Mouse (Mus musculus): Measurements from ENCODE around the gene Medag. TPM values are rescaled to one million over a fixed set of nuclear protein-coding genes. Genes with fewer than 3 reads are reported as not detected.

Gene Medag
- polyA plus RNA-seq, 1 experiment from 2014 or later = 1.8 TPM

GRCm38 (mm10) chr5:149392420-149392988 is 19.0 kb upstream of the Medag start:
- Histone ChIP-seq H3K9me3 (ENCODE audit: control insufficient read depth, low read length) (no peaks in the 10 kb centered on the region), H3K9ac (ENCODE audit: low read depth, low read length) (no peak overlapping the region), H3K27me3 (replicated peaks; ENCODE audit: control insufficient read depth, insufficient read depth, low read length) (no peaks in the 10 kb centered on the region), H3K36me3 (ENCODE audit: control insufficient read depth, insufficient read depth, low read length) (no peaks in the 10 kb centered on the region), H3K4me2 (ENCODE audit: low read depth, low read length) (no peak overlapping the region), H3K4me3 (ENCODE audit: low read length) (no peak overlapping the region), H3K4me1 (ENCODE audit: control insufficient read depth, insufficient read depth, low read length) (0 out of 2 replicates have a peak, but pooled peaks cover 3% of the 10 kb centered on the region), H3K27ac (ENCODE audit: low read length) (no peak overlapping the region)
- WGBS = 42% methylated on average over 6 of the region's 6 CpGs
- ATAC-seq = no peak

- 92% methylated on average over 7 of the region's 7 CpGs for WGBS
Observed at GRCm38 (mm10) chr5:149401446-149401975, 10.0 kb upstream of the Medag start.

GRCm38 (mm10) chr5:149402029-149402428 is 9.5 kb upstream of the Medag start:
- Histone ChIP-seq H3K36me3 (ENCODE audit: control insufficient read depth, insufficient read depth, low read length) (no peaks in the 10 kb centered on the region), H3K4me3 (ENCODE audit: low read length) (no peak overlapping the region), H3K4me1 (ENCODE audit: control insufficient read depth, insufficient read depth, low read length) (no peaks in the 10 kb centered on the region), H3K27me3 (replicated peaks; ENCODE audit: control insufficient read depth, insufficient read depth, low read length) (no peaks in the 10 kb centered on the region), H3K9me3 (ENCODE audit: control insufficient read depth, low read length) (no peaks in the 10 kb centered on the region), H3K9ac (ENCODE audit: low read depth, low read length) (no peak overlapping the region), H3K27ac (ENCODE audit: low read length) (no peak overlapping the region), H3K4me2 (ENCODE audit: low read depth, low read length) (no peak overlapping the region)
- no peak for ATAC-seq
- WGBS = 66% methylated on average over 10 of the region's 10 CpGs

More at GRCm38 (mm10) chr5:149401446-149401975, 10.0 kb upstream of the Medag start:
- H3K9ac ChIP-seq (ENCODE audit: low read depth, low read length) = no peak overlapping the region
- ATAC-seq = no peak
- H3K27me3 ChIP-seq (replicated peaks; ENCODE audit: control insufficient read depth, insufficient read depth, low read length) = no peaks in the 10 kb centered on the region
- no peak overlapping the region for H3K27ac ChIP-seq (ENCODE audit: low read length)
- H3K36me3 ChIP-seq (ENCODE audit: control insufficient read depth, insufficient read depth, low read length) = no peaks in the 10 kb centered on the region
- no peaks in the 10 kb centered on the region for H3K9me3 ChIP-seq (ENCODE audit: control insufficient read depth, low read length)
- H3K4me1 ChIP-seq (ENCODE audit: control insufficient read depth, insufficient read depth, low read length) = no peaks in the 10 kb centered on the region
- H3K4me2 ChIP-seq (ENCODE audit: low read depth, low read length) = no peak overlapping the region
- H3K4me3 ChIP-seq (ENCODE audit: low read length) = no peak overlapping the region

- no peak for ATAC-seq
- no peaks in the 10 kb centered on the region for H3K9me3 ChIP-seq (ENCODE audit: control insufficient read depth, low read length)
- no peaks in the 10 kb centered on the region for H3K4me1 ChIP-seq (ENCODE audit: control insufficient read depth, insufficient read depth, low read length)
- no peak overlapping the region for H3K4me3 ChIP-seq (ENCODE audit: low read length)
- H3K9ac ChIP-seq (ENCODE audit: low read depth, low read length) = no peak overlapping the region
- H3K27ac ChIP-seq (ENCODE audit: low read length) = no peak overlapping the region
- no peak overlapping the region for H3K4me2 ChIP-seq (ENCODE audit: low read depth, low read length)
- WGBS = 58% methylated on average over 5 of the region's 5 CpGs
- H3K27me3 ChIP-seq (replicated peaks; ENCODE audit: control insufficient read depth, insufficient read depth, low read length) = no peaks in the 10 kb centered on the region
- H3K36me3 ChIP-seq (ENCODE audit: control insufficient read depth, insufficient read depth, low read length) = no peaks in the 10 kb centered on the region
Observed at GRCm38 (mm10) chr5:149403386-149403785, 8.2 kb upstream of the Medag start.

GRCm38 (mm10) chr5:149404710-149405109 is 6.8 kb upstream of the Medag start:
- no peaks in the 10 kb centered on the region for H3K36me3 ChIP-seq (ENCODE audit: control insufficient read depth, insufficient read depth, low read length)
- no peaks in the 10 kb centered on the region for H3K4me1 ChIP-seq (ENCODE audit: control insufficient read depth, insufficient read depth, low read length)
- H3K9ac ChIP-seq (ENCODE audit: low read depth, low read length) = no peak overlapping the region
- 79% methylated on average over 5 of the region's 5 CpGs for WGBS
- H3K4me3 ChIP-seq (ENCODE audit: low read length) = no peak overlapping the region
- H3K9me3 ChIP-seq (ENCODE audit: control insufficient read depth, low read length) = no peaks in the 10 kb centered on the region
- no peak overlapping the region for H3K27ac ChIP-seq (ENCODE audit: low read length)
- H3K27me3 ChIP-seq (replicated peaks; ENCODE audit: control insufficient read depth, insufficient read depth, low read length) = no peaks in the 10 kb centered on the region
- no peak overlapping the region for H3K4me2 ChIP-seq (ENCODE audit: low read depth, low read length)
- ATAC-seq = no peak

- H3K9ac ChIP-seq (ENCODE audit: low read depth, low read length) = no peak overlapping the region
- 73% methylated on average over 8 of the region's 8 CpGs for WGBS
- H3K27me3 ChIP-seq (replicated peaks; ENCODE audit: control insufficient read depth, insufficient read depth, low read length) = 0 out of 2 replicates have a peak, but pooled peaks cover 3% of the 10 kb centered on the region
- no peak overlapping the region for H3K4me2 ChIP-seq (ENCODE audit: low read depth, low read length)
- peaks cover 9% of the 10 kb centered on the region for H3K4me1 ChIP-seq (ENCODE audit: control insufficient read depth, insufficient read depth, low read length)
- no peaks in the 10 kb centered on the region for H3K9me3 ChIP-seq (ENCODE audit: control insufficient read depth, low read length)
- no peak overlapping the region for H3K4me3 ChIP-seq (ENCODE audit: low read length)
- H3K36me3 ChIP-seq (ENCODE audit: control insufficient read depth, insufficient read depth, low read length) = no peaks in the 10 kb centered on the region
- no peak for ATAC-seq
- H3K27ac ChIP-seq (ENCODE audit: low read length) = no peak overlapping the region
Observed at GRCm38 (mm10) chr5:149406791-149407276, 4.7 kb upstream of the Medag start.

- 87% methylated on average over 3 of the region's 3 CpGs for WGBS
- no peak for ATAC-seq
Observed at GRCm38 (mm10) chr5:149409502-149409901, 2.0 kb upstream of the Medag start.

GRCm38 (mm10) chr5:149412194-149412575 is 636 bp downstream of the Medag start:
- Histone ChIP-seq H3K27ac (ENCODE audit: low read length) (no peak overlapping the region), H3K36me3 (ENCODE audit: control insufficient read depth, insufficient read depth, low read length) (no peaks in the 10 kb centered on the region), H3K9ac (ENCODE audit: low read depth, low read length) (peak overlapping the region; percentile 47), H3K9me3 (ENCODE audit: control insufficient read depth, low read length) (no peaks in the 10 kb centered on the region), H3K4me1 (ENCODE audit: control insufficient read depth, insufficient read depth, low read length) (peaks cover 9% of the 10 kb centered on the region), H3K27me3 (replicated peaks; ENCODE audit: control insufficient read depth, insufficient read depth, low read length) (0 out of 2 replicates have a peak, but pooled peaks cover 6% of the 10 kb centered on the region), H3K4me2 (ENCODE audit: low read depth, low read length) (peak overlapping the region; percentile 72), H3K4me3 (ENCODE audit: low read length) (peak overlapping the region; percentile 45)
- no peak; the same call in 1 of the 2 replicates for ATAC-seq
- 40% methylated on average over 11 of the region's 11 CpGs for WGBS

More at GRCm38 (mm10) chr5:149409502-149409901, 2.0 kb upstream of the Medag start:
- H3K4me3 ChIP-seq (ENCODE audit: low read length) = no peak overlapping the region
- 0 out of 2 replicates have a peak, but pooled peaks cover 6% of the 10 kb centered on the region for H3K27me3 ChIP-seq (replicated peaks; ENCODE audit: control insufficient read depth, insufficient read depth, low read length)
- no peaks in the 10 kb centered on the region for H3K9me3 ChIP-seq (ENCODE audit: control insufficient read depth, low read length)
- H3K27ac ChIP-seq (ENCODE audit: low read length) = no peak overlapping the region
- peaks cover 9% of the 10 kb centered on the region for H3K4me1 ChIP-seq (ENCODE audit: control insufficient read depth, insufficient read depth, low read length)
- no peak overlapping the region for H3K4me2 ChIP-seq (ENCODE audit: low read depth, low read length)
- H3K36me3 ChIP-seq (ENCODE audit: control insufficient read depth, insufficient read depth, low read length) = no peaks in the 10 kb centered on the region
- H3K9ac ChIP-seq (ENCODE audit: low read depth, low read length) = no peak overlapping the region

GRCm38 (mm10) chr5:149412671-149413070 is 1.1 kb downstream of the Medag start:
- no peak overlapping the region for H3K4me2 ChIP-seq (ENCODE audit: low read depth, low read length)
- ATAC-seq = no peak

More at GRCm38 (mm10) chr5:149412671-149413070, 1.1 kb downstream of the Medag start:
- Histone ChIP-seq H3K27me3 (replicated peaks; ENCODE audit: control insufficient read depth, insufficient read depth, low read length) (0 out of 2 replicates have a peak, but pooled peaks cover 6% of the 10 kb centered on the region), H3K36me3 (ENCODE audit: control insufficient read depth, insufficient read depth, low read length) (no peaks in the 10 kb centered on the region), H3K9me3 (ENCODE audit: control insufficient read depth, low read length) (no peaks in the 10 kb centered on the region), H3K27ac (ENCODE audit: low read length) (no peak overlapping the region), H3K4me3 (ENCODE audit: low read length) (peak overlapping the region; percentile 5; the same call in 1 of the 2 replicates), H3K9ac (ENCODE audit: low read depth, low read length) (0 out of 2 replicates have a peak overlapping the region, but pooled peaks have one; percentile 31), H3K4me1 (ENCODE audit: control insufficient read depth, insufficient read depth, low read length) (peaks cover 9% of the 10 kb centered on the region)
- 88% methylated on average over 10 of the region's 10 CpGs for WGBS
